Mouse (Mus musculus): ENCODE results near the gene Zc3hav1l.

Zc3hav1l gene

DNA sequence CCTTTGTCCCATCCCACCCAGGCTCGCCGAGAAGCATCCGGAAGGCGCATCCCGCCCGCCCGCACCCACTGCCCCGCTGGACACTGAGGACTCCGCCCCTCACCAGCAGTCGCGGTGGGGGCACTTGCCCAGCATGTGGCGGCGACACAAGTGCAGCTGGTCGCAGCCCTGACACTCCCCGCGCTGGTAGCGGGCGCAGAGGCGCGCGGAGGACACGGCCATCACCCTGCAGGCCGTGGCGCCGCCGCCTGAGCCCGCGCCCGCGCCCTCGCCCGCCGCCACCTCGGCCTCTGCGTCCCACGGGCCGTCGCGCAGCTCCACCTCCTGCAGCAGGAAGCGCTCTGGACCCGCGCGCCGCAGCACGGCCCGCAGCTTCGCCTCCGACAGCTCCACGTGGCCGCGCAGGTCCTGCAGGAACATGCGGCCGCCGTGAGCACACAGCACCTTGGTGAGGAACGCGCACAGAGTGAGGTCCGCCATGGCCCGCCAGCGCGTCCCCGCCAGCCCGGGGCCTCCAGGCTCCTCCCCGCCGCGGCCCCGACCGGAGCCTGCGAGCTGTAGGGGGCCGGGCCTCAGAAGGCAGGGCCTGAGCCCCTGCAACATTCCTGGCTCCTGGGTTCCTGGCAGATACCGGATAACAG lies at the start of gene Zc3hav1l:
TSS of gene Zc3hav1l (minus strand) at position 499 of the 641 bp plus-strand sequence.
- DNase-seq, result peak; percentile 84 to 90

DNA sequence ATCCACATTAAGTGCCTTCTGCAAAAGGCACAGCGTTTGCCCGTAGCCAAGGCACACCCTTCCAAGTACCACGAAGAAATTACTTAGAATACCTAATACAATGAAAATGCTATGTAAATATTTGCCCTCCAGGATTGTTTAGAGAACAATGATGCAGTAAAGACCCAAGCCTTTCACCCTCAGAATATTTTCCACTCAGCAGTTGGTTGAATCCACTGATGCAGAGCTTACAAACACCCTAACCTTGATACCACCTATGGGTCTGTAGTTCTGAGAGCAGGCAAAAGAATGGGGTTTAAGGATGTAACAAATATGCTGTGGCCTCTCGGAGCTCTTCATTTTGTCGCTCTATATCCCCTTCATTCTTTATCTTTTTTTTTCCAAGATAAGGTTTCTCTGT lies 48.8 kb upstream of the Zc3hav1l start:
- DNase-seq, result no peak

DNA sequence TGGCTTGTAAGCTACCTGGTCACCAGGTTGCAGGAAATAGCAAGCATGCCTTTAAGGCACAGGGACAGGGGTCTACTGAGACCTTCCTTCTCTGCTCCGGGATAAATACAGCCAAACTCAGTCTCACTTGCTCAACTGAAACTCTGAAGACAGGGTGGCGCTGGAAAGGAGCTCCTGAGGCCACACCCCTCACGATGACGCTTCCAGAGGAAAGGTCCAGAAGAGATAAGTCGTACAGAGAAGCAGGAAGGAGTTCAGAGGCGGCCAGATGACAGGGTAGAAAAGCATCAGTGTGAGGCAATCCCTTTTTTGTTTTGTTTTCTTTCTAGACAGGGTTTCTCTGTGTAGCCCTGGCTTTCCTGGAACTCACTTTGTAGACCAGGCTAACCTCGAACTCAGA lies 46.7 kb upstream of the Zc3hav1l start:
- DNase-seq, result peak; percentile 32 to 48

DNA sequence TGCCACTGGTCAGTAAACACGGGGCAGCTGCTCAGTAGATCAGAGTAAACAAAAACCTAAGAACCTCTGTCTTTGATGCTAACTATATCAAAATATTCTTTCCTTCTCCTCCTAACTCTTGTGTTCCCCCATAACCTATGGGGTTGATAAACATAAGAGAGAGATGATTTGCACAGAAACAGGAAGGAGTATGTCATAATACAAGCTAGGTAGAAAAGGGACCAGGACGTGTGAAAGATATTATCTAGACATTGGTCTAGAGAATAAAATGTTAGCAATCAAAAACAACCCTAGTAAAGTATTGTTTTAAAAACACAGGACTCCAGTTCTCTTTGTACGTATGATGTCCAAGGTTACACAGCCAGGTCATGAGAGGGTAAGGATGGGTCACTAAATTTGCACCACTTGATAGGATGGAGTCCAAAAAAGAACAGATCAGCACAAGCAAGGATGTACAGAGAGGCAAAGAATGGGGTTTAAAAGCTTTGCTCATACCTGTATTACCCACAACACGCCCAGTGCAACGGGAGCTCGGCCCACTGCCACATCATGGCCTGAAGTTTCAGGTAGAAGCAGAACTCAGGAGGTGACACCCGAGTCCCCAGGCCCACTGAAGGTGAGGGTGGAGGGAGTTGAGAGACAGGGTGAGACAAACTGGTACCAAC lies 45.1 kb upstream of the Zc3hav1l start:
- DNase-seq, result no peak

DNA sequence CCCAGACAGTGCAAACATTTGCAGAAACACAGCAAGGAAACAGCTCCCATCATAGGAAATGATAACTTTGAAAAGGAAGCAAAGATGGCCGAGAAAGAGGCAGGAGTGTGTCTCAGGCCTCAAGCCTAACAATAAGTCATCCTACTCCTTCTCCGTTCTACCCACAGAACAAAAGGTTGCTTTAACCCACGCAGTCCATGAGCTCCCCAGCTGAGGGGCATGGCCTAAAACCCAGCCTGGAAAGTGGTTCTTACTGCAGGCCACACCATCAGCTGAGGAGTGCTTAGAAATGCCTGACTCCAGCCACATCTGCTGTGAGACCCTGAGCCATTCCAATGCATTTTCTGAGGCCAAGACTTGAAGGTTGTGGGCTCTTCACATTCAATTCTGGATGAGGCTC lies 44.5 kb upstream of the Zc3hav1l start:
- no peak for DNase-seq

DNA sequence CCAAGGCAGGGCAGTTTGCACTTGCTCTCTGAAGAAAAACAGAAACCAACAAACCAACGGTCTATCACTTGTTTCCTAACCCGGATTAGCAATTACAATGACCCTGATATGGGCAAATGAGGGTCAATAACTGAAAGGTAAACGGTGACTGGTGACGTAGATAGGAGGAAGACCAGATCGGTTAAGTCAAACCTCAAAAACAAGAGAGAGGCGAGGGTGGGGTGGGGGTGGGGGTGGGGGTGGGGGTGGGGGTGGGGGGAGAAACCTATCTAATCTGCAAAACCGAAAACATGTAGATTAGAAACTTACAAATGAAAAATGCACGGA lies 43.6 kb upstream of the Zc3hav1l start:
- DNase-seq, result no peak

DNA sequence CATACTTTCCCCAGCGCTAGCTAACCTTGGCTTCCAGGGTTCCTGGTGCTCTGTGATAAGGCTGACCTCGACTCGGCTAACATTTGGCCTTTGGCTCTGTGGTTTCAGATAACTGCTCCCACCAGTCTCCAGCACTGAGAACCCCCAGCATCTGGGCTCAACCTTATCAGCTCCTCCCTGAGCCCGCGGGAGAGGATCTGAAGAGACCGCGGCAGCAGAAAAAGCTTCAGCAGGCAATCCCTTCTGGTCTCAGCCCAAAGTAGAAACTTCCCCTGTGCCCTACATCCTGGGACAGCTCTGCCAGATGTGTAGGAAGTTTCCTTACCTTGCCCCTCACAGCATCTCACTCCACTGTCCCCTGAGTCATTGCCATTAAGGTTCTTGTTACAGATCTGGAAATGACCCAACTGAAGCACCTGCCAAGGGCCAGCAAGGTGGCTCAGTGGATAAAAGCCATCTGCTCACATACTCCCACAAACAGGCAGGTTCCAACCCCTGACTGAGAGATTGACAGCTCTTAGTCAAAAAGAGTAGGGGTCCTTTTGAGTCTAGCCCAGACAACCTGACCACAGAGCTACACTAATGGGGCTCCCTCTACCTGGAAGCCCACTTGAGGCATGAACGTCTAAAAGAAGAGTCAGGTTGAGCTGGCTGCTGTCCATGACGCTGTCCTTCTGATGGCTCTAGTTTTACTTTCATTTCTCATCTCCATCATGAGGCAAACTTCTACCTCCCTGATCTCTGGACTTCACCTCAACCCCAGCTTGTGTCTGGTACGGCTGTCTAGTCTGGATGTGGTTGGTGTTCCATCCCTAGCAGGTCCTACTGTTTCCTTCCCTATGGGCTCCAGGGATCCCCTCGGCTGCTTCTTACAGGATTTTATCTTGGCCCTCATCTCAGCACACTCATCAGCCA lies 42.9 kb upstream of the Zc3hav1l start:
- DNase-seq, result no peak

DNA sequence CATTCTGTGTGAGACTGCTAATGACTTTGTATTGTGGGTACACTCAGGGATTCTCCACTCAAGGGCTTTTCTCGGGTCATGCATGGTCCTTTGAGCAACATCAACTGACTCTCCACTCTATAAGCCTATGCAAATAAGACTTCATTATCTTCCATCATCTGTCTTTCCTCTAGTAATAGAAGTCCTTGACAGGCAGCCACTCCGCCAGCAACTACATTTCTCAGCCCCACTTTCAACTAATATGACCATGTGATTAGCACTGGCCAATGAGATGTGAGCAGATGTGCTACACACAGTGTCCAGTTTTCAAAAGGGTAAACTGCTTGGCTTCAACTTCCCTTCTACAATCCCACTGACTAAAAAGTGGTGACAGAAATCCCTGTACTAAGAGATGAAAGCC lies 40.0 kb upstream of the Zc3hav1l start:
- DNase-seq, result no peak

DNA sequence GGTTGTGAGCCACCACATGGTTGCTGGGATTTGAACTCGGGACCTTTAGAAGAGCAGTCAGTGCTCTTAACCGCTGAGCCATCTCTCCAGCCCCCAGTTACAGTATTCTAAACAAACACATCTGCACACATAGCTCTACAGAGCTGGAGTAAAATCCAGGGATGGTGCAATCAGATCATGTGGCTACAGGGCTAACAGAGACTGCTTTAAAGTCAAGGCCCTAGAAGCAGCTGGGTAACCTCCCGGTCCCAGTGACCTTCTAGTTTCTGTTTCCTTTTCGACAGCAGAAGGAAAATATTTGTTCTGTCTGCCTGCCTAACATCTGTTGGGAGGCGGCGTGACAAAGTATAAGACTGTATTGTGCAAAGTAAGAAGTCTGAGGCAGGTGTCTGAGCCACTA lies 38.9 kb upstream of the Zc3hav1l start:
- no peak for DNase-seq

DNA sequence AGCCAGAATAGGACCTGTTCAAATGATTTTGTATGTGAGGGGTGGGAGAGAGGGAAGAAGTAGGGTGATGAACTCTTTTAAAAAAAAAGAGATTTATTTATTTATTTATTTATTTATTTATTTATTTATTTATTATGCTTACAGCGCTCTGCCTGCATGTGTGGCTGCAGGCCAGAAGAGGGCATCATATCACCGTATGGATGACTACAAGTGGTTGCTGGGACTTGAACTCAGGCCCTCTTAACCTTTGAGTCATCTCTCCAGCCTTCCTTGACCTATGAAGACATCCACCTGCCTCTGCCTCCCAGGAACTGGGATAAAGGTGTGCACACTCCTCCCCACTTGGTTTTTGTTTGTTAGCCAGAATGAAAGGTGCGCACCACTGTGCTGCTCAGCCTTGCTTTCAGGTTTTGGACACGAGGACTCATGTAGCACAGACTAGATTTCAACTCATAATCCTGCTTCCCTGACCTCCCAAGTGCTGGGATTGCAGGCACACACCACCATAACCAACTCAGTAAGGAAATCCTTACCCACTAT lies 38.2 kb upstream of the Zc3hav1l start:
- no peak for DNase-seq

DNA sequence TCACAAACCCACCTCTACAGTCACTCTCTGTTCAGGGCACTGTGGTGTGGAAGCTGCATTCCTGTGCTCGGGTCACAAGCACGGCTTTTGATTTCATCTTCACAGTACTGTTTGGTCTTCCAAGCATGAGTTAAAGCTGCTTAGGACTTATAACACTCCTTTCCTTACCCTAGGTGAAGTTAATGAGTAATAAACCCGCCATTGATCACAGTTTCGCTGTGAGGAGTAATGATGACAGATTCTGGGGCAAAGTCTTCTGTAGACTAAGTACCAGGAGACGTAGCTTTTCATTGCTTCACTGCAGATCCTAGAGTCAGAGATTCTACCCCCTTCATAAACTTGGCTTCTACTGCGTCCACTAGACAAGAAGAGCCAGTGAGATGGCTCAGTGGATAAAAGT lies 36.2 kb upstream of the Zc3hav1l start:
- DNase-seq, result no peak

DNA sequence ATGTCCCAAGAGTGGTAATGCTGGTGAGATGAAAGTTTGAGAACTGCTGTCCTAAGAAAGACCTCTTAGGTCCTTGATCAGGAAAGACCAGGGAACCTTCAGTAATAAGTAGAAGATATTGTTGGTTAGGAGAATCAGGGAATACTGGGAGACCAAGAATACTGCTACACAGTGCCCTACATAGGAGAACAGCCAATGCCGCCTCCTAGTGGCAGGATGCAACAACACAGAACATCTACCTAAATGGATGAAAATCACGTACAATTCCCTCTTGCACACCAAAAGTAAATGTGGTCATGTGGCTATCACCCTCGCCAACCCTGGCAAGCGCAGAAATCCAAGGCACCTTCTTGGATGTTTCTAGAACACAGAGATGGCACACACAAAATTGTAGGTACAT lies 27.5 kb upstream of the Zc3hav1l start:
- peak; percentile 73 to 77 for DNase-seq

DNA sequence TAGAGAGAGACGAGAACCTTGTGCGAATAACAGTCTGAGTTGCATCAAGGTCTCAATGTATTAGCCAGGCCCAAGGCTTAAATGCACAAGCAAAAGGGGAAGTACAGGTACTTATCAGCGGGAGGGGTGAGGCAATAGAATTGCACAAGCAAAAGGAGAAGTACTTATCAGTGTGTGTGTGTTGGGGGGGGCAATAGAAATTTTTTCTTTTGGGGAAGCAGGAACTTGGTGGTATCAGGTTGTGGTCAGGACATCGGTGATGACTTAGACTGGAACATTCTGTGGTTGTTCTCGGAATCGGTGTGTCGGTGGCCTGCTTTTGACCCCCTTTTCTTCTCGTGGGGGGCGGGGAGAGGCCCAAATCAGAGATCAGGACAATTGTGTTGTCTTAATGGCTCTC lies 21.6 kb upstream of the Zc3hav1l start:
- DNase-seq, result no peak

DNA sequence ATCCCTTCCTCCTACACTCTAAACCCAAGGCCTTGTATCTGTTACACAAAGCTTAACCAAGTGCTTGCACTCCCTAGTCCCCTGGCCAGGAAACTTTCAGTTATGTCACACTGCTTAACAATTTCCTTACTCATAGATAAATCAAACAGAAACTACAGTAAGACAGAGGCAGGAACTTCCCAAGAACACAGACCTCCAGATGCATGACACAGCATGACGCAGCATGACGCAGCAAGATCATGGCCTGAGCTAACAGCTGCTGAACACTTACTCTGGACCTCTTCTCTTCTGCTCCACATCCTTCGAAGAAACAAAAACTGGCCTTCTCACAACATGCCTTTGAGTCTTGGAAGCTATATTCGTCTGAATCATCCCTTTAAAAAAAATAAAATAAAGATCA lies 17.0 kb upstream of the Zc3hav1l start:
- DNase-seq, result no peak

DNA sequence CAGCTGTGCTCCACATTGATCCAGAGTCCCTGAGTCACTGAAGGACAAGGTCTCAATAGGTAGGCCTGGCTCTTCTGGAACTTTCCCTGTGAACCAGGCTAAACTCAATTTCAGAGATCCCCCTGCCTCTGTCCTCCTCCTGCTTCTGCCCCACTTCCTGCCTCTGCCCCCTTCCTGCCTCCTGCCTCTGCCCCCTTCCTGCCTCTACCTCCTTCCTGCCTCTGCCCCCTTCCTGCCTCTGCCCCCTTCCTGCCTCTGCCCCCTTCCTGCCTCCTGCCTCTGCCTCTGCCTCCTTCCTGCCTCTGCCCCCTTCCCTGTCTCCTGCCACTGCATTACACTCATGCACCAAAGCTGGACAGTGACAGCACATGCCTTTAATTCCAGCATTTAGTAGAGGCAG lies 10.7 kb upstream of the Zc3hav1l start:
- DNase-seq, result no peak

DNA sequence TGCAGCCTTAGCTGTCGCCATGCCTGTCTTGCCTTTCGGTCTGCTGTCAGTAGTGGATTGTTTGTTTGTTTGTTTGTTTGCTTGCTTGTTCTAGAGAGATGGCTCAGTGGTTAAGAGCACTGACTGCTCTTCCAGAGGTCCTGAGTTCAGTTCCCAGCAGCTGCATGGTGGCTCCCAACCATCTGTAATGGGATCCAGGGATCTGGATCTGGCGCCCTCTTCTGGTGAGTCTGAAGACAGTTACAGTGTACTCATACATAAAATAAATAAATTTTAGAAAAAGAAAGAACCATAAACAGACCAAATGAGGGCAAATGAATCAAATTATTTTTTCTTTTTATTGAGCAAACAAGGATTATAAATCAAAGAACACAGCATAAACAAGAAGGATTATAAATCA lies 5.9 kb upstream of the Zc3hav1l start:
- DNase-seq, result no peak

DNA sequence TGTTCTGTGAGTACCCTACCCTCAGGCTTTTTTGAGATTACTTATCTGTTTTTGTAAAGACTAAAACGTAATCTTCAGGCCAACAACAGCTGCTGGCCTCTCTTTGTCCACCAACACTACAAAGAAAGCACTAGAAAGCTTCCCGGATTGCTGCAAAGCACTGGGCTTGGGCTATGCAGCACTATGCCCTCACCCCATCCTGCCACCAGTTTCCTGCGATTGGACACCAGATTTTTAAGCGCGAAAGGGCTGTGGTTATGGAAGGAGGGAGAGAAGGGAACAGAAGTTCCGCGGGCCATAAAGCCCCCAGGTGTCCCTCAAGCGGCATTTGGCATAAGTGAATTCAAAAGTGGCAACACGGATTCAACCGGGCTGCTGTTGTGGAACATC lies 818 bp downstream of the Zc3hav1l start:
- peak; percentile 40 to 56 for DNase-seq

DNA sequence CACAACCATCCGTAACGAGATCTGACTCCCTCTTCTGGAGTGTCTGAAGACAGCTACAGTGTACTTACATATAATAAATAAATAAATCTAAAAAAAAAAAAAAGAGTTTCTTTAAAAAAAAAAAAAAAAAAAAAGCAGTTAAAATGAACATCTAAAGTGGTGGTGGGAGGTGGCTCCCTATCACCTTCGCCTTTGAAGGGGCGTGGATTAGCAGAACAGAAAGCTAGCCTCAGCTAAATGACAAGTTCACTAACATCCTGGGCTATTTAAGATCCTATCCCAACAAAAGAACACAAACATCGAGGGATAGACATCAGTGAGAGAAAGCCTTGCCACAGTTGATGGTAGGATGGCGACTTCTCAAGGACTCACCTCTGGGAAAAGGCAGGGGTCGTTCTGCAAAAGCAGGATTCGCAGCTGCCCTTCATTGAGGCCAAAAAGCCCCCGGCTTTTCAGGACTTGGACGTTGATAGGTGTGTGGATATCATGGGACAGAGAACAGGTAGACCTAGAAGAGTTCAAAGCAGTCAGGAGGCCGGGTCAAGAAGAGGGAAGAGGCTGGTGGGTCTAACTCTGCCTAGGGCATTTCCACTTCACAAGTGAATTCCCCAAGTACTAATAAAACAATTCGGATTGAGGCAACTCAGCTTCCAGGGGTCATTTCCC lies 1.3 kb downstream of the Zc3hav1l start:
- peak; percentile 5 to 10 for DNase-seq

DNA sequence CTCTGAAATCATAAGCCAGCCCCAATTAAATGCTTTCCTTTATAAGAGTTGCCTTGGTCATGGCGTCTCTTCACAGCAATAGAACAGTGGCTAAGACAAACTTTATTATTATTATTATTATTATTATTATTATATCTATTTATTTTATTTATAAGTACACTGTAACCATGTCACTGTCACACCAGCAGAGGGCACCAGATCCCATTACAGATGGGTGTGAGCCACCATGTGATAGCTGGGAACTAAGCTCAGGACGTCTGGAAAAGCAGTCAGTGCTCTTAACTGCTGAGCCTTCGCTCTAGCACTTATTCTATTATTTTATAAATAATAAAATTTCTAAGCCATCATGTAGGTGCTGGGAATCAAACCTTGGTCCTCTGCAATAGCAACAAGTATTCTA lies 5.4 kb downstream of the Zc3hav1l start:
- peak in 1 of 2 experiments; percentile 7 for DNase-seq

DNA sequence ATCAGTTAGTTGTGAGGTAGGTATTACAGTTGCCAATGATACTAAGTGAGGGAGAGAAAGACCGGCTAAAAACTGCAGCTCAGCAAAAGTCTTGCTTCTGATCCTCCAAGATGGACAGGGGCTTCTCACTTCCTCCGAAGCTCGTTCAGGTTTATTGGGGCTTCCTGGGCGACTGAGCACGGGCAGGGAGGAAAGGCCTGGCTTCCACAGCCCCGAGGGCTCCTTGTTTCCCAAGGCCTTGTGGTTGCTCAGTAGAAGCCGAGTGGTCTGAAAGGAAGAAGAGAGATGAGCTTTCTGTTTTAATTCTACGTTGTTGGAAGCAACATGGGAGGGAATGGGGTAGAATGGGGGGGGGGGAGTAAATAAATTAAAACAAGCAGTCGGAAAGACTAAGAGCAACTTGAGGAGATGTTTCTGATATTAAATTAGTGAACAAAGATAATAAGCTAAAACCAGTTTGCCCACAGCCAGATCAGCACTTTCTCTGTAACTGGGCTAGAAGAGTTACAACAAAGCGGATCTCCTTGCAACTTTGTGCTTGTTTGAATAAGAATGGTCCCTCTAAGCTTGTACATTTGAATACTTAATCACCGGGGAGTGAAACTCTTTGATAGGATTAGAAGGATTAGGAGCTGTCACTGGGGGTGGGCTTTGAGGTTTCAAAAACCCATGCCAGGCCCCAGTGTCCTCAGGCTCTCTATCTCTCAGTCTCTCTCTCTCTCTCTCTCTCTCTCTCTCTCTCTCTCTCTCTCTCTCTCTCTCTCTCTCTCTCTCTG lies 6.0 kb downstream of the Zc3hav1l start:
- DNase-seq, result no peak

DNA sequence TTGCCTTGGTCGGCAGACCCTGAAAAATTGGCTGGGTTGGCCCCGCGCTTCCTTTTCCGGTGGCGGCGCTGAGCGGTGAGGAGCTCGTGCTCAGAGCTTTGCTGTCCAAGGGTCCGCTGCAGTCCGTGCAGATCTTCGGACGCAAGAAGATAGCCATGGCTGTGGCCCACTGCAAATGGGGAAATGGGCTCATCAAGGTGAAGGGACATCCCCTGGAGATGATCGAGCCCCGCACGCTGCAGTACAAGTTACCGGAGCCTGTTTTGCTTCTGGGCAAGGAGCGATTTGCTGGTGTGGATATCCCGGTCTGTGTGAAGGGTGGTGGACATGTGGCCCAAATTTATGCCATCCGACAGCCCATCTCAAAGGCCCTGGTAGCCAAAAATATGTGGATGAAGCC lies 14.6 kb downstream of the Zc3hav1l start:
- DNase-seq, result no peak

DNA sequence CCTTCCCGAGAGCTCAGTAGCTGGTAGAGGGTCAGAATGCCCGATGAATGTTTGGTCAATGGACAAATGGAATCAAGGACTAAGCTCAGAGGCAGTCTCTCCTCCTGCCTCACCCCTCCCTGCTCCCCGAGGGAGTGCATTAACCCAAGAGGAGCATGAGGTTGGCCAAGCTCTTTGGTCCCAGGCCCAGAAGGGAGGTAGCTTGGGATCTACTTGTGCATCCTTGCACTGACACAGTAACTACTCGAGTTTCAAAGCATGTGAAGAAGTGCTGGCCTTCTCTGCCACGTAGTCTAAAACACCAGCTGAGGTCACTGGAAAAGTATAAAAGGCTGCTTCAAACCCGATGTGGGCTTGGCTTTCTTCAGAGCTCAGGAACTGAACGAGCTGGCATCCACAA lies 34.6 kb downstream of the Zc3hav1l start:
- no peak for DNase-seq

All from kidney, postnatal 4 days (tissue).